Mouse (Mus musculus) intestine, embryonic 16.5 days (tissue): Measurements from ENCODE around the gene Fgd4. TPM values are rescaled to one million over a fixed set of nuclear protein-coding genes. Genes with fewer than 3 reads are reported as not detected.
"Not testable (repeated sequence)": the region's sequence is repeated elsewhere in the genome, so short reads cannot be mapped to it uniquely, and the experiment has no call there.

Source experiments
- ATAC-seq: fragments of 200-750 bp; cut with Nextera tagmentation; 2 replicates; pipeline ENCODE4 v1.8.0; 2017; ENCODE audit warnings: moderate TSS enrichment, moderate library complexity
- H3K27ac ChIP-seq: fragments of 300-500 bp; sonication (generic); 2 replicates; pipeline ENCODE4 v1.5.1; 2014; ENCODE audit warnings: mild to moderate bottlenecking, low read length
- H3K27me3 ChIP-seq: fragments of 300-500 bp; sonication (generic); replicated peaks from 2 replicates; pipeline ENCODE4 v1.6.1; 2014; ENCODE audit warnings: low read length, control low read depth, mixed read lengths; ENCODE audit not compliant: control insufficient read depth, insufficient read depth
- H3K36me3 ChIP-seq: fragments of 300-500 bp; sonication (generic); 2 replicates; pipeline ENCODE4 v1.6.1; 2014; ENCODE audit warnings: low read length, control low read depth; ENCODE audit not compliant: control insufficient read depth, insufficient read depth
- H3K4me1 ChIP-seq: fragments of 300-500 bp; sonication (generic); 2 replicates; pipeline ENCODE4 v1.6.1; 2014; ENCODE audit warnings: low read length, control low read depth, mixed read lengths; ENCODE audit not compliant: control insufficient read depth, insufficient read depth
- H3K4me2 ChIP-seq: fragments of 300-500 bp; sonication (generic); 2 replicates; pipeline ENCODE4 v1.6.1; 2014; ENCODE audit warnings: low read depth, low read length, control low read depth
- H3K4me3 ChIP-seq: fragments of 300-500 bp; sonication (generic); 2 replicates; pipeline ENCODE4 v1.5.1; 2014; ENCODE audit warnings: mild to moderate bottlenecking, low read length
- H3K9ac ChIP-seq: fragments of 300-500 bp; sonication (generic); 2 replicates; pipeline ENCODE4 v1.6.1; 2014; ENCODE audit warnings: low read depth, low read length
- H3K9me3 ChIP-seq: fragments of 300-500 bp; sonication (generic); 2 replicates; pipeline ENCODE4 v1.6.1; 2016; ENCODE audit warnings: low read length, control low read depth; ENCODE audit not compliant: control insufficient read depth
- WGBS: fragments of 180-500 bp; shearing (Covaris S2); extraction: QIAGEN DNeasy Blood & Tissue Kit; methylation state at CpG from one replicate; pipeline ENCODE4 v1.1.7; 2014; 5-methylcytosine and 5-hydroxymethylcytosine counted together
- polyA plus RNA-seq: library from polyadenylated mRNA; unstranded; fragments of >200 nt; fragmentation: Nextera tagmentation; extraction: Ambion mirVana; gene quantifications from 2 replicates; pipeline ENCODE4 v1.2.1, GENCODE M21; 2015

The Fgd4 gene
- polyA plus RNA-seq, 1 experiment from 2014 or later = 13.0 TPM

DNA sequence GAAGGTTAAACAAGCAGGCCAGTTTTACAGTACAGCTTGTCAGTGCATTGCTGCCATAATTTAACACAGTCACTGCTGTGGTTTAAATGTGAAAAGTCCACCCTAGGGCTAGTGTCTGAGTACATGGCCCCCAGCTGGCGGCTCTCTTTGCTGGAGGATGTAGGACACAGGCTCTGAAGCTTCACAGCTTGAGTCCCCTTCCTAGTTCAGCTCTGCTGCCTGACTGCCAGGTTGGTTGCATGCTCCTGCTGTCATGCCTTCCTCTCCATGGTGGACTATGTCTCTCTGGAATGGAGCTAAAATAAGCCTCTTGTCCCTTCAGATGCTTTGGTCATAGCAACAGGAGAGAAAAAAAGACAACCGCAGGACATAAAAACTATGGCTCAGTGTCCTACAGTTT lies 46.3 kb downstream of the Fgd4 start:
- ATAC-seq = no peak
- 59% methylated on average over 2 of the region's 2 CpGs for WGBS
- no peaks in the 10 kb centered on the region for H3K9me3 ChIP-seq
- H3K36me3 ChIP-seq = no peaks in the 10 kb centered on the region
- H3K4me2 ChIP-seq = no peak overlapping the region
- no peak overlapping the region for H3K4me3 ChIP-seq
- no peaks in the 10 kb centered on the region for H3K27me3 ChIP-seq
- H3K27ac ChIP-seq = no peak overlapping the region
- H3K4me1 ChIP-seq = 0 out of 2 replicates have a peak, but pooled peaks cover 6% of the 10 kb centered on the region
- no peak overlapping the region for H3K9ac ChIP-seq

DNA sequence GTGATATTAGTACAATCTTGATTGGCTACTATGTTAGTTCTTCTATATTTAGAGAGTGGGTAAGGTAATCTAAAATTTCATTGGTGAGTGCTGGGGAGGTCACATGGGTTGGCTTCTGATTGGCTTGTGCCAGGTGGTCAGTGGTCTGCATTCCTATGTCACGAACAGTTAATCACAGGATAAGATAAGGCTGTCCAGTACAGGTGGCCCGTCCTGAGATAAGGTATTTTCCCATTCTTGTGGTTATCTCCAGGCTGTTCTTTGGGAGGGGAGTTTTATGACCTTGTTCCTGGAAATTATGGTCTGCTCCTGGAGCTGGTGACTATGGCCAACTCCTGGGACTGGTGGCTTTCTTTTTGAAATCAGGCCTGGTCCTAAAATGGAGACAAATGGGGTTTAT lies 48.2 kb downstream of the Fgd4 start:
- no peak overlapping the region for H3K9ac ChIP-seq
- H3K27ac ChIP-seq = no peak overlapping the region; the same call in 1 of the 2 replicates
- H3K4me1 ChIP-seq = 0 out of 2 replicates have a peak, but pooled peaks cover 6% of the 10 kb centered on the region
- no peaks in the 10 kb centered on the region for H3K9me3 ChIP-seq
- H3K36me3 ChIP-seq = no peaks in the 10 kb centered on the region
- H3K27me3 ChIP-seq = no peaks in the 10 kb centered on the region
- H3K4me3 ChIP-seq = no peak overlapping the region
- no peak overlapping the region for H3K4me2 ChIP-seq
- WGBS = 40% methylated on average over 2 of the region's 2 CpGs
- ATAC-seq = peak; percentile 64

DNA sequence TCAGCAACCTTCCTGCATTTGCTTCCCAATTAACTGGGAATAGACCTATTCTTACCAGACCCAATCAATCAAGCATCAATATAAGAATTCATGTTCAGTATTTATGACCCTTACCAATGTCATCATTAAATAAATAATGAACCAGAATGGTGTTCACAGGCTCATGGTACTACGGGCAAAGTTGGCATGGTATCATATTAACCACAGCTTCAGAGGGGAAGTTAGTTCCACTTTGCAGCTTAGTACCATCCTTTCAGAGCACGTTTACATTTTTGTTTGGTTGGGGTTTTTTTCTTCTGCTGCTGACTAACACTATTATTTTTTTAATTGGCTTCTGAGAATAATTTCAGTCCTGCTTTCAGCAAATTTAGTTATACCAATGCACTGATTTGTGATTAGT lies 51.2 kb downstream of the Fgd4 start:
- 80% methylated on average over 2 of the region's 2 CpGs for WGBS

DNA sequence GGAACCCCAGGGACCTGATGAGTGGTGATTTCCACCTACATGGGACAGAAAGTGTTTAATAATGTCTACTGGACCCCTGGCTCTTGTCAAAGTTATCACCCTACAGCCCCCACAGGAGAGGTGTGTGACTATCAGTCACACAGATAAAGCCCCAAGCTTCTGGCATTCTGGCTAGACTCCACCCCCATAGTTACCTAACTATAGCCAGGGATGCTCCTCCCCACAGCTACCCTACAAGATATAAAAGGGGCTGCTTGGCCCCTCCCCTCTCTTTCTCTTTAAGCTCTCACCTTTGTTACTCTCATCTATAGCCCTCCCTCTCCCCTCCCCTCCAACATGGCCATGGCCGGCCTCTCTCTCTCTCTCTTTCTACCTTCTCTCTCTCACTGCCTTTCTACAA lies 53.7 kb downstream of the Fgd4 start:
- Histone ChIP-seq H3K27me3 (no peaks in the 10 kb centered on the region), H3K9ac (no peak overlapping the region), H3K27ac (no peak overlapping the region), H3K9me3 (no peaks in the 10 kb centered on the region), H3K4me3 (no peak overlapping the region), H3K4me2 (no peak overlapping the region), H3K36me3 (no peaks in the 10 kb centered on the region), H3K4me1 (no peaks in the 10 kb centered on the region)
- 60% methylated on average over 1 of the region's 1 CpGs for WGBS
- 0 out of 2 replicates have a peak, but pooled peaks have one; percentile 19 for ATAC-seq

More for the DNA sequence above, 51.2 kb downstream of the Fgd4 start:
- no peak for ATAC-seq
- Histone ChIP-seq H3K36me3 (no peaks in the 10 kb centered on the region), H3K4me2 (no peak overlapping the region), H3K9me3 (no peaks in the 10 kb centered on the region), H3K4me3 (no peak overlapping the region), H3K9ac (no peak overlapping the region), H3K27ac (no peak overlapping the region), H3K4me1 (0 out of 2 replicates have a peak, but pooled peaks cover 3% of the 10 kb centered on the region), H3K27me3 (no peaks in the 10 kb centered on the region)

DNA sequence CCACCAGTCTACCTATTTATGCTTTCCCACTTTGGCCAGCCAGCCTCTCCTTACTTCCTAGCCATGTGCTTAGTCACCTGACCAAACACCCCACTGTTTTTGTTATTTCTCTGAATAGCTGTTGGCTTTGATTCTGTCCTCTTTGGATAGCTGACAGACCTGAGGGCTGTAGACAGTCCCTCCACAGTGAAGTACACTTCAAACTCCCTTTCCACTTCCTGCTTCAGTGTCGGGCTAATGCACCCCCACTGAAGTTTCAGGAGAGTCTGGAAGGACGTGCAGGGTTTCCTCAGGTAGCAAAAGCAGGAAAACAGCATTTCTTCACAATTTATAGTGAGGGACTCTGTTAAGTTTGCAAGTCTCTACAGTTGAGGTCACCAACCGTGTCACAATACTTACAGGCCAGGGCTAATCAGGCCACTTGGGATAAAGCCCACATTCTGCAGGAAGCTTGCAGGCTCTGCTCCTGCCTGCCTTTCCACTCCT lies 57.4 kb downstream of the Fgd4 start:
- Histone ChIP-seq H3K27ac (no peak overlapping the region), H3K36me3 (no peaks in the 10 kb centered on the region), H3K9ac (no peak overlapping the region), H3K4me3 (no peak overlapping the region), H3K4me2 (no peak overlapping the region), H3K9me3 (no peaks in the 10 kb centered on the region), H3K27me3 (no peaks in the 10 kb centered on the region), H3K4me1 (no peaks in the 10 kb centered on the region)
- 64% methylated on average over 3 of the region's 3 CpGs for WGBS
- no peak for ATAC-seq

DNA sequence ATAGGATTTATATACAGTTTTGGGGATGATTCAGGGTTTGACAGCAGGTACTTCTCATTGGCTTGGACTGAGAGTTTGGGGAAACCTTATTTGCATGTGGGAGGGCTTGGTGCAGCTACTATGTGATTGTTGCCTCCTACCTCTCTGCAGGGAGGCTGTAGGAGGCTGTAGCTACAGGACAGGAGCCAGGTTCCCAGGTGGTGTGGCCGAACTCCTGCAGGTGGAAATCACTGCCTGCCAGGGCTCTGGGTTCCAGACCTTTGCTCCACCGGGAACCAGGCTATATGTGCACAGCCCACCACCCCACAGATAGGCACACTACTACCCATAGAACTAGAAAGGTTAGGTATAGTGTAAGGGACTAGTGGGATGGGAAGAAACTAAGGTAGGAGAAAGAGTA lies 61.0 kb downstream of the Fgd4 start:
- H3K9ac ChIP-seq, ATAC-seq, H3K36me3 ChIP-seq, H3K4me3 ChIP-seq, H3K27ac ChIP-seq, H3K9me3 ChIP-seq, H3K27me3 ChIP-seq, H3K4me1 ChIP-seq, H3K4me2 ChIP-seq: not testable (repeated sequence)
- WGBS = 68% methylated on average over 2 of the region's 2 CpGs

DNA sequence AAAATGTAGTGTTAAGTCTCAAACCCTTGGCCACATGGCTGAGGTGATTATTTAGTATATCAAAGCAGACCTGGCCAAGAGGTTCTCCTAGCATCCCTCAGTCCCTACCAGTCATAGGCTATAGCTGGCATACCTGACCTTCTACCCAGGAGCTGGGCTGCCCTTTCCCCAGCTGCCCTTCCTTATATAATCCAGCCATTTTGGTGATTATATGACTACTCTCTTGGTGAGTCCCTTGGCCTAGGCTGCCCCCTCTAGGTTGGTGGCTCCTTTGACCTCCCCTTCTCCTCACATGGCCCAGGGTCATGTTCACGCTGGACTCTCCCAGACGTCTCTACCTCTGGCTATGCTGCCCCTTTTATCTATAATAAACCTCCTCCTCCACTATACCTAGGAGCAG lies 65.1 kb downstream of the Fgd4 start:
- H3K4me2 ChIP-seq = no peak overlapping the region
- H3K4me1 ChIP-seq = no peaks in the 10 kb centered on the region
- no peaks in the 10 kb centered on the region for H3K9me3 ChIP-seq
- H3K4me3 ChIP-seq = no peak overlapping the region
- no peaks in the 10 kb centered on the region for H3K36me3 ChIP-seq
- 77% methylated on average over 2 of the region's 2 CpGs for WGBS
- no peaks in the 10 kb centered on the region for H3K27me3 ChIP-seq
- no peak for ATAC-seq
- H3K9ac ChIP-seq = no peak overlapping the region
- H3K27ac ChIP-seq = no peak overlapping the region

DNA sequence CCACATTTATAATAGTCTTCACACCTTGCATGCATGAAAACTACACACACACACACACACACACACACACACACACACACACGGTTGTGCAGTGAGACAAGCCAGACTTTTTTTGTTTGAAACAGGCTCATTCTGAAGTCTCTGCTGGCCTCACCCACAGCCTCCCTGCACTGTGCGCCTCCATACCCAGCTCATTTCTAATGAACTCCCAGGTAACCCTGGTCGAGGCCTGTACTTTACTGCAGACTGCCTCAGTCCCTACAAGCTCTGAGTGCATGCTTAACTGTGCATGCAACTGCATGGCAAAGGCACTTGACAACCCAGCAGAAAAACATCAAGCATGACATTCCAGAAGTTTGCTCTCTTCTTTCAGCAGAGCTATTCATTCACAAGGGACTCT lies 72.3 kb downstream of the Fgd4 start:
- Histone ChIP-seq H3K27me3 (no peaks in the 10 kb centered on the region), H3K9me3 (no peaks in the 10 kb centered on the region), H3K27ac (no peak overlapping the region), H3K4me3 (no peak overlapping the region), H3K9ac (no peak overlapping the region), H3K4me2 (no peak overlapping the region), H3K36me3 (no peaks in the 10 kb centered on the region), H3K4me1 (peaks cover 12% of the 10 kb centered on the region)
- 64% methylated on average over 3 of the region's 3 CpGs for WGBS
- ATAC-seq = no peak; the same call in 1 of the 2 replicates

DNA sequence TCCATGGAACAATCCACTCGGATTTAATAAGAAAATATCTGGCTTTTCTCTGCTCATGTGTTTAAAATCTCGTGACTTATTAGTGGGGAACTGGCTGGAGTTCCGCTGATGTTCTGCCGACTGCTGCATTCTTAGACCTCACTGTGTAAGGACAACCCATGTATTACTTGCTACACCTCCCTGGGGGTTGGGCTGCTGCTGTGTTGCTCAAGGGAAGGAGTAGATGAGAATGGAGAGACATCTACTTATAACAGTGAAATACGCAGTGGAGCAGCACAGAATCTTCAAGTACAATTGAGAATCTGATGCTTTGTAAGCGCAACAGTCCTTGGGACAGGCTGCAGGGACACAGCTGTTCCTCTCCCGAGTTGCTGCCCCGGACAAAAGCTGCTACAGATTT lies 73.1 kb downstream of the Fgd4 start:
- H3K4me1 ChIP-seq = peaks cover 12% of the 10 kb centered on the region
- H3K9me3 ChIP-seq = no peaks in the 10 kb centered on the region
- peak overlapping the region; percentile 10 for H3K4me2 ChIP-seq
- peak overlapping the region; percentile 2; the same call in 1 of the 2 replicates for H3K27ac ChIP-seq
- H3K36me3 ChIP-seq = no peaks in the 10 kb centered on the region
- 34% methylated on average over 8 of the region's 8 CpGs for WGBS
- no peaks in the 10 kb centered on the region for H3K27me3 ChIP-seq
- H3K4me3 ChIP-seq = peak overlapping the region; percentile 13; the same call in 1 of the 2 replicates
- H3K9ac ChIP-seq = no peak overlapping the region
- ATAC-seq = peak; percentile 77

DNA sequence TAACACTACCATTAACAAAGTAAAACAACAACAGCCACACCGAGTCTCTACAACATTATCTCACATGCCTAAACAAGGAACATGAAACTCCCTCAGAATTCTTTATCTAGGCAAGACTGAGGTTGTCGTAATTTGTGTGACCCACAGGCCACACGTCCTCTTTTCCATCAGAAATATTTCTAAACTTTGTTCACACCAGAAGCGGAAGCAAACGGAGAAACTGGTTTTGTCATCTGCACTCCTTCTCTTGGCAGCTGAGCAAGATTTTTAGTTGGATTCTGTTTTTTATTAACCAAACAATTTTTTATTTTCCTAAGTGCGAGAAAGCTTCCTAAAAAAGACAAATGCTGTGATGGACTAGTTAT lies 73.6 kb downstream of the Fgd4 start:
- Histone ChIP-seq H3K4me2 (peak overlapping the region; percentile 10; the same call in 1 of the 2 replicates), H3K9ac (no peak overlapping the region), H3K4me3 (no peak overlapping the region), H3K9me3 (no peaks in the 10 kb centered on the region), H3K36me3 (no peaks in the 10 kb centered on the region), H3K27ac (peak overlapping the region; percentile 2), H3K27me3 (no peaks in the 10 kb centered on the region), H3K4me1 (peaks cover 12% of the 10 kb centered on the region)
- 29% methylated on average over 6 of the region's 6 CpGs for WGBS
- ATAC-seq = peak; percentile 46; the same call in 1 of the 2 replicates
